Mouse (Mus musculus): Measurements from ENCODE around the gene Dao.

Gene Dao

DNA sequence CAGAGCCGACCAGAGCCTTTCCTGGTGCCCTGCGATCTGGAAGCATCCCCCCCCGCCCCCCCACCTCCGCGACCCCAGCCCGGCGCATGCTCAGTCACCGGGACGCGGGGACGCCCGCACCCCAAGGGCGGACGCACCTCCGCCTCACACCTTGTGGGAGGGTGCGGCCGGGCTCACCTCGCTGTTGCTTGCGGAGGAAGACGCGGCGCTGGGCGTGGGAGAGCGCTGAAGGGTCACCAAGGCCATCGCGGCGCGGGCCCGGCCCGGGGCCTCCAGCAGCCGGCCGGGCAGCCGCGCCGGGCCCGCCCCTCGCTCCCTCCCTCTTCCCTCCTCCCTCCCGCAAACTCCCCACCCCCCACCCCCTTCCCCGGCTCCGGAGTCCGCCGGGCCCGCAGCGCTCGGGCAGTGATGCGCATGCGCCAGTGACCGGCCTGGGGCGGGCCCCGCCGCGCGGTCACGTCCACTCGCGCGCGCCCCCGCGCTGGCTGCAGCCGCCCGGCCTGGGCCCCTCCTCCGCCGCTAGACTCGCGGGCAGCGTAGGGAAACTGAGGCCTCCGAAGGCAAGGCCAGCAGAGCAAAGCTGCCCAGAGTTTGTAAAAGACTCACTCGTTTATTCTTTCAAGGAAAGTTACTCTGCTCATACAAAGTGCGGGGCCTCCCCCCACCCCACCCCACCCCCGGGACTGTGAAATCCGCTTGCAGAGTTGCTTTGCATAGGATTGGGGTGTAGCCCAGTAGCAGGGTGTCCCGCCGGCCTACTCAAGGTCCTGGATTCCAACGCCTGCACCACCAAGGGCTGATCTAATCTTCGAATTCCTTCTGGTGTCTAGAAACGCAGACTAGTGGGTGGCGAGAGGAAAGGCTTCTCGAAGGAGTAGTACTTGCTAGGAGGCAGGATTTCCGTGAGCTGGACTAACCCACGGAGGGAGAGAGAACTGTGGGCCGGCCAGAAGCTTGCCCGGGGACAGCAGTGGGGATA is 9.7 kb upstream of the Dao start, which contains the start of gene Ssh1:
TSS of gene Ssh1 (minus strand) at position 408 of the 979 bp plus-strand sequence.
- TF ChIP-seq GATA4 (IDR thresholded peaks at IDR 0.05; ENCODE audit: insufficient replicate concordance, low read length): no peak

DNA sequence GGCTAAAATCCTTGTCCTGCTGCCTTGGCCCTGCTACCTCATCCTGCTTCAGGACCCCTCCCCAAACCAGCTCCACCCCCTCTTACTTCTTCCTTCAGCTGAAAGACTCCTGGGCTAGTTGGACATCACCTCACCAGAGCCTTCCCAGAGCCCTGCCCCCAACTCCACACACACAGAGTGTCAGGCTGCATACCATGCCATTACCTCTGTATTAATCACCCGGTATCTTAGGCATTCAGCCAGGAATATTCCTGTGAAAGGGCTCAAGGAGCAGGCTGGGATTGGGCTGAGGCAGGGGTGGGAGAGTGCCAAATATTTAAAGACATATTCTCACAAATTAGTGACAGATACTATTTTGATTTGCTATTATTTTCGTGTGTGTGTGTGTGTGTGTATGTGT is 7.0 kb upstream of the Dao start:
- TF ChIP-seq GATA4 (IDR thresholded peaks at IDR 0.05; ENCODE audit: insufficient replicate concordance, low read length): no peak

DNA sequence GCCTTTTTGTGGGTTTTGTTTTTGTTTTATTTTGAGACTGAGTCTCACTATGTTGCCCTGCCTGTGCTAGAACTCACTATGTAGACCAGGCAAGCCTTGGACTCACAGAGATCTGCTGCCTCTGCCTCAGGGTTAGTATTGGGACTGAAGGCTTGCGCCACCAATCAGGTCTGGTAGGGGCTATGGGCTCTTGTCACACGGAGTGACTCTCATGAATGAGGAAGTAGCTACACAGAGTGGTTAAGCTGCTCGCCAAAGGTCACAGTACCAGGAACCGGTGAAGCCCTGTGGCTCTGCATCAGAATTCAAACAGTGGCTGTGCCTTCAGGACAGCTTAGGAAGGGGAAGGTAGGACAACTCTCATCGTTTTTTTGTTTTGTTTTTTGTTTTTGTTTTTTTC is 4.1 kb upstream of the Dao start:
- TF ChIP-seq GATA4 (IDR thresholded peaks at IDR 0.05; ENCODE audit: insufficient replicate concordance, low read length): no peak

DNA sequence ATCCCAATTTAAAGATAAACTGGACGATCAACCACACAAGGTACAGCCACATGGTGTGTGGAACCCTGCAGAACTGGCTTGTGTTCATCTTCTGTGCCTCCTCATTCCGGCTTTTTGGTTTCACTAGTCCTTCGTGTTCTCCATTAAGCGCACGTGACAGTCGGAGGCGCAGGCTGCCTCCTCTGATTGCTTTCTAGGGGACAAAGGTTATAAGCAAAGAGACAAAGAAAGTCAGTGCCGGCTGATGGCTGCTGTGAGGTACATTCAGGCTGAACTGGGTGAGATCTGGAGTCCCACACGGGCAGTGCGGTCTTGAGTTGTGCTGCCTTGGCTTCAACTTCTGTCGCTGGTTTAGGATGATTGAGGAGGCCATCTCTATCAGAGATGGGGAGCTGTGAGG is 1.1 kb downstream of the Dao start:
- no peak for TF ChIP-seq GATA4 (IDR thresholded peaks at IDR 0.05; ENCODE audit: insufficient replicate concordance, low read length)

DNA sequence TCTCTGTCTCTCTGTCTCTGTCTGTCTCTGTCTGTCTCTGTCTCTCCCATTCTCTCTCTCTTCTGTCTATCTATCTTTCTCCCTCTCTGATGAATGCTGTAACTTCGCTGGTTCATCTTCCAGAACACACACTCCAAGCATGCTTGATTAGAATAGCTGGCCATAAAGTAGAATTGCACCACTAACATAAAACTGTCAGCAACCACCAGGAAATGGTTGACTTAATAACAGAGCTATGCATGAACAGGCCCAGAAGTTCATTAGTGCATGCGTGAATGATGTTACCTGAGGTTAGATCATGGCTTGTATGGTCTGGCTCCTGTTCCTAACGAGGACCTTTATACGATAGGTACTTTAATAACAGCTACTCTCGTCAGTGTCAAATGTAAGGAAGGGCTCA is 1.6 kb downstream of the Dao start:
- TF ChIP-seq GATA4 (IDR thresholded peaks at IDR 0.05; ENCODE audit: insufficient replicate concordance, low read length): no peak

DNA sequence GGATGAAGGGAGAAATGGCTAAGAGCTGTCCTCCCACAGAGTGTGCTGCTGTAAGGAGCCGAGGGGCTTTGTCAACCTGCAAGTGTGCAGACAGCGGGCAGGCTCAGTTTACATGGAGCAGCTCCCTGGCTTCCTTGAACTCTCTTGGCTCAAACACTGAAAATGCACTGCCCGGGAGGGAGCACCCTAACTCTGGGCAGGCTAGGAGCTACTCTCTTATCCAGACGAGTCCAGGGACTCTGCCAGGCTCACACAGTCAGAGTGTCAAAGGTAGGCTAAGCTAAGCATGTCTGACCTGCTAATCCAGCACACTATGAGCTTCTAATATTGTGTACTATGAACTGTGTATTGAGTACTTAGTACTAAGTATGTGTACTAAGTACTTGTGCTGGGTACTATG is 3.5 kb downstream of the Dao start:
- TF ChIP-seq GATA4 (IDR thresholded peaks at IDR 0.05; ENCODE audit: insufficient replicate concordance, low read length): no peak

DNA sequence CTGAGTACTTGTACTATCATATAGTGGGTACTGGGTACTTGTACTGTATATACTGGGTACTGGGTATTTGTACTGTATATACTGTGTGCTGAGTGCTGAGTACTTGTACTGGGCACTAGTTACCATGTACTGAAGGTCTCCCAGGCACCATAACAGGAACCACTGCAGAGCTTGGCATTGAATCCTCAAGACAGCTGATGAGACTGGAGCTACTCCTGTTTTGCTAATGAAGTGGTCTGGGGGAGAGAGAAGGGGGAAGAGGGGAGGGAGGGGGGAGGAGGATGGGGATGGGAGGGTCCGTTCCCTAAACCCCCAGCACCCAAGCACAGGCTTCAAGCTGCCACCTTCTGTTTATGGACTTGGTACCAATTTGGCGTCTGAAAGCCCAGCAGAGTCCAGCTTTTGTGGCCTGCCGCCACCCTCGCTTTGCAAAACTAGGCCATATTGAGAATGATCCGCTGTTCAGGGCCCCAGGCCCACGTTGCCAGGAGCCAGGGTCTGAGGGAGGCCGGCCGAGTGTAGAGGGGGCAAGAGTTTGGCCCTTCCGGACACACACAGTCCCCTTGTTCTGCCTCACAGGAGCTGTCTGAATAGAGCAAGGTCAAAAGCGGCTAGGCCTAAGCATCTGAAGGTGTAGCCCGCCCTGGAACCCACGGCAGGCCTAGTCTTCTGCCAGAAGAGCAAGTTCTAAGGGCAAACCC is 4.4 kb downstream of the Dao start:
- no peak for TF ChIP-seq GATA4 (IDR thresholded peaks at IDR 0.05; ENCODE audit: insufficient replicate concordance, low read length)

DNA sequence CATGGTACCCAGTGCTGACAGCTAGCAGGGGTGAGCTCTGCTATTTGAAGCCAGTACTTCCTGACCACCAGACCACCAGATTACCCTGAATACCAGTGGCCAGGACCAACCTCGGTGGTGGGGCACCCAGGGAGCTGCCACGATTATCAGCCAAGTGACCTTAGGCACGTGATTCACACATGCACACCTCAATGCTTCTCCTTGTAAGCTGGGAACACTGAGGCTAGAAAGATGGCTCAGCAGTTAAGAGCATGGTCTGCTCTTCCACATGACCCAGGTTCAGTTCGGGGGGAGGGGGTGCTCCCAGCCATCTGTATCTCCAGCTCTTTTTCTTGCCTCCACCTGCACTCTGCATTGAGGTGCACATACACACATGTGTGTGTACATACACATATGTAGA is 5.5 kb downstream of the Dao start:
- no peak for TF ChIP-seq GATA4 (IDR thresholded peaks at IDR 0.05; ENCODE audit: insufficient replicate concordance, low read length)

DNA sequence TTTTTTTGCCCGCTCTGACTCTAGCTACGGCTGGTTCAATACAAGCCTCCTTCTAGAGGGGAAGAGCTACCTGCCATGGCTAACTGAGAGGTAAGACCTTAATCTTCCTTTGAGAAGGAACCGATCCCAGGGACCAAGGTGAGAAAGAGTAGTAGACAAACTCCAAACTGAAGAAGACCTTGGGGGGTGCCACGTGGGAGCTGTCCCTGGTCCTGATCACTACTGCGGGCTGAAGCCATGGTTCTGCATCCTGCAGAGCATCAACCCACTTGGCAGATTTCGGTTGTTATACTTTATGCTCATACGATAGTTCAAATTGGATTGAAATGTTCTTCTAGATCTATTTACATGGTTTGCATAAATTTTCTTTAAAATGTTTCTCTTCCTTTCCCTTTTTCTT is 11.6 kb downstream of the Dao start:
- no peak for TF ChIP-seq GATA4 (IDR thresholded peaks at IDR 0.05; ENCODE audit: insufficient replicate concordance, low read length)

DNA sequence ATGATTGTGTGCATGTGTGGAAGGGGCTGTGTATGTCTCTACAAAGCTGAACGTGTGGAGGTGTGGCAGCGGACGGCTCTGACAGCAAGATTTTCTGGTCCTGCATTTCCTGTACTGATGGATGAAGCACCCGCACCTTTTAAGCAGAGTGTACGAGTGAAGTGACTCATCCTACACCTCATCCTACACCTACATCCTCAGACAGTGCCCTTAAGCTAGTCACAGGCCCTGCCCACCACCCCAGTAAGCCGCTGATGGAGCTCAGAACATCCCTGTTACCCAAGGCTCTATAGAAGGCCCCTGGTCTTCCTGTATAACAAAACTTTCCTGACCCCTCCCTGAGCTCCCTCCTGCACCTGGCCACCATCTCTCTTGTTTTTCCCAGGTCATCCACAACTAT is 20.9 kb downstream of the Dao start:
- no peak for TF ChIP-seq GATA4 (IDR thresholded peaks at IDR 0.05; ENCODE audit: insufficient replicate concordance, low read length)

DNA sequence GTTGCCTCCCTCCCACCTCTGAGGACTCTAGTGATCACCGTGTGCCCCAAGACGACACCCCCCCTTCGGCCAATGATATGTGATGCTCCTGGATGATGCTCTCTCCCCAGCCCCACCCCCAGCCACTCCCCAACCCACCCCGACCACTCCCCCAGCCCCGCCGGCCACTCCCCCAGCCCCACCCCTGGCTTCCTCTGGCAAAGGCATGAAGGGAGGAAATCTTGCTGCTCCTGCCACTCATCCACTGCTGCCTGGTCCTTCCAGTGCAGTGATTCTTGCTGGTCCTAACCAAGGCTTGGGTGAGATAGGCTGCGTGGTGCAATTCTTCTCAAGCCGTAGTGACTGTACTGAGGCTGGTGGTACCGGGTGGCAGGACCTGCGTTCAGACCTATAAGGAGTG is 21.4 kb downstream of the Dao start:
- TF ChIP-seq GATA4 (IDR thresholded peaks at IDR 0.05; ENCODE audit: insufficient replicate concordance, low read length): no peak

DNA sequence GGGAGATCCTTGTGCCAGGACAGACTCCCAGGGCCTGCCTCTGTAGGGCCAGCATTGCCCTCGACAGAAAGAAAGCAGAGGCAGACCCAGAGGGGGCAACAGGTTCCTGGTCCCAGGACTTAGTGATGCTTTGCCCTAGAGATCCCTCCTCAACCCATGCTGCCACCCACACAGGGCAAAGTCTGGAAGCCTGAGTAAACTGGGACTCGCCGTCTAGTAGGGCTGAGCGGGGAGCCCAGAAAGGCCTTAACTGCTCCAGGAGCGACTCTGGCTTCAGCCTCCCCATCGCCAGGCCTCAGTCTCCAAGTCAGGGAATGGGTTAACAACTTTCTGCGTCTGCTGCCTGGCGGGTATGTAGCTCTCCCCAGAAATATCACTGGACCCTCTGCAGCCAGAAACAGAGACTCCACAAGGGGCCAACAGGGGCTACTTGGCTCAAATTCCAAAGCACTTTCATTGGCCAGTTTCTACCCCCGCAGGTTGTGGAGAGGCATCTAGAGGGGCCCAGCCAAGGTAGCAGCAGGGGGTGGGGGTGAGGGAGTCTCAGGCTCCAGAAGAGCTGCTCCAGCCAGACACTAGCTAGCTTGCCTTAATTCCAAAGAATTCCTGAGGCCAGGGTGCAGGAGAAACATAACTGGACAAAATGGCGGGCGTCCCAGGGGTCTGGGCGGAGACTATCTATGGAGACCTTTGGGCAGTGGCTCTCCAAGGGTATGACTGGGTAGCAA is 23.9 kb downstream of the Dao start:
- no peak for TF ChIP-seq GATA4 (IDR thresholded peaks at IDR 0.05; ENCODE audit: insufficient replicate concordance, low read length)

DNA sequence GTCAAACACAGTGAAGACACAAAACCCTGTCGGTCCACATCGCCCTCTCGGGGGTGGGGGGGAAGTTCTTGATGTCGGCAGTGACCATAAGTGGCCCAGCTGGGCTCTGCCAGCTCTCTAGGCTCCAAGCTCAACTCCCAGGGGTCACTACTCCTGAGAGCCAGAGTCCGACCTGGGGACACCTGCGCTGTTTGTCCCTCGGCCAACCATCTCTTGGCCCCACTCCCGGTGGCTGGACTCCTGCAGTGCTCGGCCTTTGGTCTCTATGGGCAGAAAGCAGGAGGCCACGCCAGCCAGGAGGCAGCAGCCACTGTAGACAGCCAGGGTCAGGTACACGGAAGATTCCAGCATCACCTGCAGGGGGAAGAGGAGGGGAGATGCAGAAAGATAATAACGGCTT is 24.6 kb downstream of the Dao start:
- TF ChIP-seq GATA4 (IDR thresholded peaks at IDR 0.05; ENCODE audit: insufficient replicate concordance, low read length): no peak

DNA sequence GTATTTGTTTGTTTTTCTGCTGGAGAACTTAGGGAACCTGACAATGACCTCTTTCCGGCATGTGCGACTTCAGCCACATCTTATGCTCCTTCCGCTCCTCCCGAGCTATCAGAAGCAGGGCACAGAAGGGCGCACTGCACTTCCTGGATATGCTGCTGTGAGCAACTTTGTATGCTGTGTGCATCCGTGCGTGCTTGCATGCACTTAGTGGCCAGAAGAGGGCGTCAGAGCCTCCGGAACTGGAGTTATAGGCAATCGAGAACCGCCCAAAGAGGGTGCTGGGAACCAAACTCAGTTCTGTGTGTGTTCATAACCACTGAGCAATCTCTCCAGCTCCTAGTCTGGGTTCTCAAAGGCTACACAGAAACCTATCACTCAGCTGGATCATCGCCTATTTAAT is 27.1 kb downstream of the Dao start:
- no peak; the same call in 1 of the 2 replicates for TF ChIP-seq GATA4 (IDR thresholded peaks at IDR 0.05; ENCODE audit: insufficient replicate concordance, low read length)

DNA sequence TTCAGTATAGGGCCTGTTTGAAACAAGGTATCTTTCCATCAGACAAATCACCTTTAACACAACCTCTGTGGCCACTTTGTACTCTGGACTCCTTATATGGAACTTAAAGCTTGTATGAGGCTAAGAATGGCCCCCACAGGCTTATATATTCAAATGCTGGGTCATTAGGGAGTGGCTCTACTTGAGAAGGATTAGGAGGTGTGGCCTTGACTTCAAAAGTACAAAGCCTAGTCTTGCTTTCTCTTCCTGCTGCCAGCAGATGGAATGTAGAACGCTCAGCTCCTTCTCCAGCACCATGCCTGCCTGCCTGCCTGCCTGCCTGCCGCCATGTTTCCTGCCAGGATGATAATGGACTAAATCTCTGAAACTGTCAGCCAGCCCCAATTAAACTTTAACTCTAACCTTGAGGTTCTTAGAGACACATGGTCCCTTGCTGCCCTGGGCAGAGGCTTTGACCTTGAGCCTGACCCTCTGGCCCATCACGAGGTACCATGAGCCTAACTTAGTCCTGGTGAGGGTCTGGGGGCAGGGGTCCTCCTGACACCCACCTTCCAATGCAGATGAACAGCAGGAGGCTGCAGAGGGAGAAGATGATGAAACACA is 28.8 kb downstream of the Dao start:
- no peak for TF ChIP-seq GATA4 (IDR thresholded peaks at IDR 0.05; ENCODE audit: insufficient replicate concordance, low read length)
